Mouse (Mus musculus) effector memory CD4-positive, alpha-beta T cell, adult 7 months (primary cell): ENCODE data around the gene Ccl21a. TPM values are rescaled to one million over a fixed set of nuclear protein-coding genes. Genes with fewer than 3 reads are reported as not detected.

Experiments used
- polyA plus RNA-seq: library from polyadenylated mRNA; unstranded; fragments of 100-300 nt; shearing (Covaris generic); gene quantifications from one replicate; pipeline ENCODE4 v1.2.1, GENCODE M21; 2017

Gene Ccl21a
- polyA plus RNA-seq: not detected

GRCm38 (mm10) chr4:42773893-42774292 lies at the start of gene Ccl21a:
Gene Ccl21a (minus strand): TSS chr4:42773993.

GRCm38 (mm10) chr4:42756477-42756876 lies 17.3 kb downstream of the Ccl21a start, which contains the start of gene Ccl19:
Gene Ccl19 (minus strand): TSS chr4:42756577.

GRCm38 (mm10) chr4:42735245-42735644 lies 38.5 kb downstream of the Ccl21a start, which contains the start of gene 4930578G10Rik:
Gene 4930578G10Rik (plus strand): TSS chr4:42735545.

Other genes with a start within 250 kb of the Ccl21a start
- gene Fam205a2, start 245.8 kb downstream of the Ccl21a start, polyA plus RNA-seq: not detected
- not detected for gene Gm10591, start 161.8 kb downstream of the Ccl21a start, polyA plus RNA-seq
- gene Gm2564, start 144.3 kb downstream of the Ccl21a start, polyA plus RNA-seq: not detected
- not detected for gene Ccl27b, start 118.7 kb downstream of the Ccl21a start, polyA plus RNA-seq
- not detected for gene Il11ra2, start 112.1 kb downstream of the Ccl21a start, polyA plus RNA-seq
- not detected for gene 4930578G10Rik, start 38.4 kb downstream of the Ccl21a start, polyA plus RNA-seq
- gene Ccl19, start 17.4 kb downstream of the Ccl21a start, polyA plus RNA-seq: not detected
- gene Fam205a1, start 79.9 kb upstream of the Ccl21a start, polyA plus RNA-seq: not detected
- 0.15 TPM for gene Gm12394, start 82.8 kb upstream of the Ccl21a start, polyA plus RNA-seq
- gene Fam205c, start 100.2 kb upstream of the Ccl21a start, polyA plus RNA-seq: not detected
- gene Phf24, start 142.7 kb upstream of the Ccl21a start, polyA plus RNA-seq: 0.51 TPM
- gene Dnajb5, start 175.8 kb upstream of the Ccl21a start, polyA plus RNA-seq: 17.1 TPM
- not detected for gene 1700022I11Rik, start 195.6 kb upstream of the Ccl21a start, polyA plus RNA-seq
- 260 TPM for gene Vcp, start 226.5 kb upstream of the Ccl21a start, polyA plus RNA-seq
- gene Fancg, start 236.5 kb upstream of the Ccl21a start, polyA plus RNA-seq: 19.1 TPM